Mouse (Mus musculus) gonadal fat pad, adult 2 months (tissue): ENCODE data around the gene Ankfn1. TPM values are rescaled to one million over a fixed set of nuclear protein-coding genes. Genes with fewer than 3 reads are reported as not detected.

Source experiments
- DNase-seq: peaks from one replicate; pipeline ENCODE4 v3.0.0-alpha.2; 2012; ENCODE audit warnings: low read depth
- polyA plus RNA-seq: library from polyadenylated mRNA; depleted of rRNA; stranded (reverse); fragments of >200 nt; gene quantifications from 2 replicates; pipeline ENCODE4 v1.2.3, GENCODE M21; 2012

Ankfn1 gene
- polyA plus RNA-seq, 1 experiment, result 1.3 TPM

- no peak for DNase-seq
Observed at GRCm38 (mm10) chr11:89465381-89465780, 312.1 kb downstream of the Ankfn1 start.

GRCm38 (mm10) chr11:89462216-89462615 is 315.2 kb downstream of the Ankfn1 start:
- no peak for DNase-seq

- peak; percentile 1 for DNase-seq
Observed at GRCm38 (mm10) chr11:89459437-89459836, 318.0 kb downstream of the Ankfn1 start.

- no peak for DNase-seq
Observed at GRCm38 (mm10) chr11:89455647-89456231, 321.7 kb downstream of the Ankfn1 start.

- DNase-seq, result no peak
Observed at GRCm38 (mm10) chr11:89454702-89455101, 322.8 kb downstream of the Ankfn1 start.

GRCm38 (mm10) chr11:89452862-89453261 is 324.6 kb downstream of the Ankfn1 start:
- DNase-seq, result no peak

GRCm38 (mm10) chr11:89450406-89450805 is 327.0 kb downstream of the Ankfn1 start:
- no peak for DNase-seq

GRCm38 (mm10) chr11:89448986-89449385 is 328.5 kb downstream of the Ankfn1 start:
- DNase-seq, result no peak

GRCm38 (mm10) chr11:89447477-89447876 is 330.0 kb downstream of the Ankfn1 start:
- no peak for DNase-seq

- no peak for DNase-seq
Observed at GRCm38 (mm10) chr11:89440566-89440965, 336.9 kb downstream of the Ankfn1 start.

- no peak for DNase-seq
Observed at GRCm38 (mm10) chr11:89424358-89424757, 353.1 kb downstream of the Ankfn1 start.

GRCm38 (mm10) chr11:89422637-89423036 is 354.8 kb downstream of the Ankfn1 start:
- no peak for DNase-seq

- DNase-seq, result no peak
Observed at GRCm38 (mm10) chr11:89420767-89421438, 356.6 kb downstream of the Ankfn1 start.

GRCm38 (mm10) chr11:89419863-89420262 is 357.6 kb downstream of the Ankfn1 start:
- no peak for DNase-seq

- no peak for DNase-seq
Observed at GRCm38 (mm10) chr11:89418644-89419043, 358.8 kb downstream of the Ankfn1 start.

- no peak for DNase-seq
Observed at GRCm38 (mm10) chr11:89416769-89417168, 360.7 kb downstream of the Ankfn1 start.

GRCm38 (mm10) chr11:89408774-89409173 is 368.7 kb downstream of the Ankfn1 start:
- DNase-seq, result no peak

GRCm38 (mm10) chr11:89404489-89404888 is 373.0 kb downstream of the Ankfn1 start:
- no peak for DNase-seq

- DNase-seq, result no peak
Observed at GRCm38 (mm10) chr11:89403436-89403835, 374.0 kb downstream of the Ankfn1 start.

GRCm38 (mm10) chr11:89388851-89389250 is 388.6 kb downstream of the Ankfn1 start:
- no peak for DNase-seq

GRCm38 (mm10) chr11:89382634-89383009 is 394.8 kb downstream of the Ankfn1 start:
- no peak for DNase-seq

- DNase-seq, result no peak
Observed at GRCm38 (mm10) chr11:89381782-89382633, 395.4 kb downstream of the Ankfn1 start.

GRCm38 (mm10) chr11:89370941-89371340 is 406.5 kb downstream of the Ankfn1 start:
- no peak for DNase-seq
